Mouse (Mus musculus) adrenal gland, postnatal 4 days (tissue): Measurements from ENCODE around the gene Lrtm1. TPM values are rescaled to one million over a fixed set of nuclear protein-coding genes. Genes with fewer than 3 reads are reported as not detected.

Source experiments
- DNase-seq, 2 experiments: peaks; one replicate each; pipeline ENCODE4 v3.0.0; 2021 to 2022; ENCODE audit warnings: low spot score in 2 of 2, mixed read lengths in 2 of 2
- total RNA-seq, 2 experiments: library from RNA; stranded (reverse); gene quantifications; 2 replicates each; pipeline ENCODE4 v1.2.3; 2021

Lrtm1 gene
- total RNA-seq, 2 experiments from 2014 or later = 0.39 to 0.56 TPM

GRCm38 (mm10) chr14:29031858-29032395, 13.9 kb downstream of the Lrtm1 start:
- DNase-seq = no peak

DNA sequence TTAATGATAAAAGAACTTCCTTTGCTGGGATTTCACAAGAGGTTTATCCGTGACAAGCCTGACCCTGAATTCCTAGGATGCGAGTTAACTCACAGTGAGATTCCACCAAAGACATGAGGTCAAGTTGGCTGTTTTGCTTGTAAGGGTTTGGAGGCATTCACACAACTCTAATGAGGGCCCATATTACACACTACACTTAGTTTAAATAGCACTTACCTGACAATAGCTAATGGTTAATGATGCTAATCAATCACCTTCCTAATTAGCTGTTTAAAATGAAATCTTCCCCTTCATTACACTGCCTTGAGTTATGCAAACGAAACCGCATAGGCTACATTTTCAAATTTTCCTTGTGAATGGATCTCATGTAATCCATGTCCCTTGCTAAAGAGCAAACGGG, 20.2 kb downstream of the Lrtm1 start:
- no peak for DNase-seq

DNA sequence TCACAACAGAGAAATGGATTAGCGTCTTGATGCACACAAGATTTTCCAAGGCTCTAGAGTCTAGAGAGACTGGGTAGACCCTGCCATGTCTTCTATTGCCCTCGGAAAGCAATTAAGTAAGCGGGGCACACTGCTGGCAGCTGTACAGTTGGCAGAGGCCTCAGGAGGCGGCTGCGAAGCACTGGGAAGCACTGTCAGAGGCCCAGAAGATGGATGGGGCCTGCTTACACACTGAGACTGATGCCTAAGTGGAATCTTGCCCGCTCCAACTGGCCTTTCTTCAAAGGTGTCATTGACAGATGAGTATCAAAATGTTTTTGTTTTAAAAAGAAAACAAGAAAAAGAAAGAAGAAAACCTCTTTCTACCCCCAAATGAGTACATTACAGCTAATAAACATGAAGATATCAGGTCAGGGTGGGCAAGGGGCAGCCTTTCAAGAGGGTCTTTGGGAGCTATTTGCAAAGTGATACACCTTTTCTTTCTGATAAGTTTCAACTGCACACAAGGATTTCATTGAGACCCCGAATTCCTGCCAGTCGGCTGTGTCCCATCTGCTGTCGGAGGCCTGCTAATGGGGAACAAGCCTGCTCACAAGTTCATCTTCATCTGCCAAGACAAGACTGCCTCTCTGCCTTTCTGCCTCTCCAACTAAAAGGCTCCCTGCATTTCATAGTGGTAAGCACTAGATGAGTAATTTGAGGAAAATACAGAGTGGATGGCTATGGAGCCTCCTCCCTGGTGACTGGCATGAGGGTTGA, 22.8 kb downstream of the Lrtm1 start:
- no peak for DNase-seq

- DNase-seq = no peak
Measured at GRCm38 (mm10) chr14:29041498-29041897, 23.5 kb downstream of the Lrtm1 start.

- no peak for DNase-seq
Measured at GRCm38 (mm10) chr14:29042355-29042754, 24.3 kb downstream of the Lrtm1 start.

DNA sequence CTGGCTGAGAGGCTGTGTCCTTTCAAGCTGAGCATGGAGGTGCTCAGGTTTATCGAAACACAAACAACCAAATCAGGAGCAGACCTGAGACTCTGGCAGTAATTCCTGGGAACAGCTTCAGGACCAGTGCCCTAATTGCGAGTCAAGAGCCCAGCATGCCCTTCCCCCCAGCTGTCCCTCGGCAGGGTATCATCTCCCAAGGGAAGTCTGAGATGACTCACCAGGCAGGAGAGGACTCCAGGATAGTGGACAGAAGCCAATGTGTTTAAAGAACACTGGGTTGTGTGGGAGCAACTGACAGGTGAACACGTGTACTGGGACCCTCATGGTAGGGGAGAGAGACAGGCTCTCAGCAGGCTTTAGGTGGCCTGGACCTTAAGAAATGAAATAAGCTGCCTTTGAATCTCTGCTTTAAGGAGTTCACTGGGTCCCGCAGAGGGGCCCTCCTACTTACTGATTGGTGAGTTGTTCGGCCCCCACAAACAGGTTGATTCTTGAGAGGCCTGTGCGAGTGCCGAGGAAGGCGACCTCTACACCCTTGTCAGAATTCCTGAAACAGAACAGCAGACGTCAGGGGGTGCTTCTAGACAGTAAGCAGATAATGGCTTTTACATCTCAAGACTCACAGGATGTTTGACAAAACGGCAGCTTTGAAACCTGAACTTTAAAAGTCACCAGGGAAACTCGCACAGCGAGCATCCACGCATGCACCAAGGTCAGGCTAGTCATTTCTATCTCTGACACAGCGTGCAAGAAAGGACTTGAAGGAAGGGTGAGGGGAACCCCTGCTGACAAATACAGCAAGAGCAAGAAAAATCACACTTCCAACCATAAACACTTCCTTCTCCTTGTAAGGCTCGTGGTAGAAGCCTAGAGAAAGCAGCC, 34.2 kb downstream of the Lrtm1 start:
- DNase-seq = no peak

DNA sequence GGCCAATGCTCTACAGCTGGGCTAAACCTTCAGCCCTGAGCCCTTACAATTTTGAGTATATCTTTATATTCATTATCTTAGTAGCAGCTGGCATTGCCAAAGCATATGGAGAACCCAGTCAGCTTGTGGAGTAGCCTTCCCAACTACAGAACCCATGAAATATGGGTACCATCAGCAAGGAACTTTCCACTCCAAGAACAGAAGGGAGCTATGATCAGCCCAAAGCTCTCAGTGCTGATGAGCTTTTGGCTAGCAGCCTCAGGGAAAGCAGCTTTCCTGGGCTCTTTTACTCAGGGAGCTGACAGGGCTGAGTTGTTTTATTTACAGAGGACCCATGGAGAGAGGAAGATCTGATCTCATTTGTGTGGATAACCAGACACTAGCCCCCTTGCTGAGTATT, 42.7 kb downstream of the Lrtm1 start:
- DNase-seq = no peak

DNA sequence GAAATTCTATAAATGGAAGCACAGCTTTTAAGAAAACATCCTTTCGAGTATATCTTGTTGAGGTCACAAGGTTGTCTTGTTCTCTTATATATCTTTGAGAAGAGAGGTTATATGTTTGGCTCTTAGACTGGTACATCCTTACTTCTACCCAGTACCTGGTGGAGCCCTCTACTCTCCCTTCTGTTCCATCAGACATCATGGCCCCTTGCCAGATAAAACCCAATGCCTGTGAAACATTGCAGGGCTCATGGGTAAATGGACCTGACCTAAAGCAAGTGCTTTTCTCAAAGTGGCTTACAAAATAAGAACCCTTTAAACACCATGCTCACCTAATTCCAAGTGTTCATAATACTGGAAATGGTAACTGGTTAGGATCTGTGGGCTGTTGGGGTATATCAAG, 43.5 kb downstream of the Lrtm1 start:
- no peak for DNase-seq

DNA sequence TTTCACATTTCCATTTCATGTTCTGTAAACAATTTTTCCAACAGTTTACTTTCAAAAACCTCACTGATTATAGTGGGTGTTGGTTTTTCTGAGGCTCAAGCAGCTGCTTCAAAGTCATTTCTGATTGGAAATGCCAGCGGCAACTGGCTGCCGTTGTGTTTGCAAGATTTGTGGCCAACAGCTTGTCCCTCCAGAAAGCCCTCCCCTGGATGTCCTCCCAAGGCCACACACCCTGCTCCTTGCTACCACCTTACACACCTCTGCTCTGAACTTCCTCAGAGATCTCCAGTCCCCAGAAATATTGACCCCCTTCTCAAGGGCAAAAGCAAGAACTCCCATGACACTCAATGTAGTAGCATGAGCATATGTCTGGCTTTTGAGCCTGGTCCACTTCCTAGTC, 44.7 kb downstream of the Lrtm1 start:
- no peak for DNase-seq

DNA sequence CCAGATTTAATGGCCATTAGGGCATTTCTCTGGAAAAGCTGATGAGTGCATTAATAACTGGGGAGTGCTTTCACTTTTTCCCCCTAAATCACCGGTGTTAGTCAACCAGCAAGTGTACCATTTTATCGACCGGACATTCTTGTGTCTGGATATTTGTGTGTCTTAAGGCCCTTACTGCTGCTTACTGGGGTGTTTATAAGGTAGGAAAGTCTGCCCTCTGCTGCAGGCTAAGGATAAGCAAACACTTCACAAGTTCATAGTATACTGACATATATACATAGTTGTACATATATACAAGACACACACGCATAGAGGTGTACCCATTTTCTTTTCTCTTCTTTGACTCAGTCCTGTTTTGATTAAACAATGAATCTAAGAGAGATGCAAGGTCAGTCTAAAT, 55.7 kb downstream of the Lrtm1 start:
- no peak for DNase-seq

DNA sequence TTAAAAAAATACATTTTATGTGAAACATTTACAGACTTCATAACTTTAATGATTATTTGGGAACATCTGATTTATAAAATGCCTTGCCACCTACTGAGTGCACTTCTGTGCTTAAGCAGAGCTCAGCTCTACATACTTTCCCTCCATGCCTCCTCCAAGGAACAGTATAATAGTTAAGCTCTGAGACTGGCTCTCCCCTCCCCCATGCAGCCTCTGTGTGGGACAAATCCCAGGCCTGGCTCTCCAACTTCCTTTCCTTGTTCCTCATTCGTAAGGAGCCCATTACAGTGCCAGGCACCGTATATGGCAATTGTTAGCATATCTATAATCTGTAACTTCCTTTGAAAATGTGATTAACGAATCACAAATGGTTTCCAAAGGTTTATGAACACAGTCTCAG, 59.4 kb downstream of the Lrtm1 start:
- no peak for DNase-seq

GRCm38 (mm10) chr14:29080228-29080627, 62.2 kb downstream of the Lrtm1 start:
- DNase-seq = no peak

- DNase-seq = no peak
Measured at GRCm38 (mm10) chr14:29080630-29081029, 62.6 kb downstream of the Lrtm1 start.

DNA sequence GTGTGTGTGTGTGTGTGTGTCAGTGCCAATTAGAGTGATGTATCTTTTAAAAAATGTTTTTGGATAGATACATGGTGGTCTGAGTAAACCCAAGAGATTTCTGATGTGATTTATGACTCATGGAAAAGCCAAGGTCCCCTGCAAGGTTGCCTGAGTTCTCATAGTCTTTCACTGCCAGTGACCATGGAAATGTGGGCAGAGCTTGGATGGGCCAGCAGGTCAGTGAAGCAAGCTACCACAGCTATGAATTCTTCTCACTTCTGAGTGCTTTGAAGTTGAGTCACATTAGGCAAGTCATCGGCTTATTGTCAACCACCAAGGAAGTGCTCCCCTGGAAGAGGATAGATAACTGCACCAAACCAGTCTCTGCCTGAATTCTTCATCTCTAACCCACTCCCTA, 64.2 kb downstream of the Lrtm1 start:
- DNase-seq = peak; percentile 11 to 42
